Mouse (Mus musculus) ES-E14 (cell line): Measurements from ENCODE around the gene Tnfrsf21. TPM values are rescaled to one million over a fixed set of nuclear protein-coding genes. Genes with fewer than 3 reads are reported as not detected.
A peak's percentile ranks its signal among the peaks of the same experiment; 100 is the strongest.

Source experiments
- DNase-seq: peaks from one replicate; pipeline ENCODE4 v3.0.0-alpha.2; 2013; ENCODE audit warnings: low read depth, low spot score
- H3K27ac ChIP-seq: 2 replicates; pipeline ENCODE4 v1.5.1; 2012; ENCODE audit warnings: low read depth, mild to moderate bottlenecking, low read length, moderate library complexity, mixed read lengths; ENCODE audit not compliant: poor library complexity, insufficient read depth, severe bottlenecking
- H3K36me3 ChIP-seq: 2 replicates; pipeline ENCODE4 v1.6.1; 2012; ENCODE audit warnings: mild to moderate bottlenecking, low read length, moderate library complexity, mixed read lengths; ENCODE audit not compliant: control insufficient read depth, poor library complexity, insufficient read depth, severe bottlenecking
- H3K4me1 ChIP-seq, 2 experiments: fragments of 150-350 bp in 1 of 2; sonication (generic) in 1 of 2; 2 replicates each; pipeline ENCODE4 v1.6.1; 2012; ENCODE audit warnings: low read length in 2 of 2, mild to moderate bottlenecking in 1 of 2, mixed read lengths in 1 of 2; ENCODE audit not compliant: control insufficient read depth in 2 of 2, insufficient read depth in 2 of 2, poor library complexity in 1 of 2
- H3K4me3 ChIP-seq, 2 experiments: fragments of 150-350 bp in 1 of 2; sonication (generic) in 1 of 2; 2 replicates each; pipeline ENCODE4 v1.5.1; 2012; ENCODE audit warnings: low read length in 2 of 2, low read depth in 1 of 2, mild to moderate bottlenecking in 1 of 2, mixed read lengths in 1 of 2; ENCODE audit not compliant: insufficient read depth in 1 of 2, poor library complexity in 1 of 2, severe bottlenecking in 1 of 2
- H3K9ac ChIP-seq: 2 replicates; pipeline ENCODE4 v1.6.1; 2012; ENCODE audit warnings: low read depth, mild to moderate bottlenecking, low read length, mixed read lengths; ENCODE audit not compliant: poor library complexity, insufficient read depth, severe bottlenecking
- H3K9me3 ChIP-seq: fragments of 150-350 bp; sonication (generic); 2 replicates; pipeline ENCODE4 v1.6.1; 2012; ENCODE audit warnings: low read depth, mild to moderate bottlenecking, low read length; ENCODE audit not compliant: control insufficient read depth, insufficient read depth
- CHD2 ChIP-seq: IDR thresholded peaks from 2 replicates; pipeline ENCODE4 v1.6.1; 2014; ENCODE audit warnings: mild to moderate bottlenecking, low read depth, low read length, inconsistent platforms
- HCFC1 ChIP-seq: IDR thresholded peaks from 2 replicates; pipeline ENCODE4 v1.6.1; 2012; ENCODE audit warnings: low read length, inconsistent platforms, borderline replicate concordance; ENCODE audit not compliant: insufficient read depth
- MAFK ChIP-seq: IDR thresholded peaks from 2 replicates; pipeline ENCODE4 v1.6.1; 2014; ENCODE audit warnings: mild to moderate bottlenecking, low read depth, low read length, inconsistent platforms; ENCODE audit not compliant: insufficient read depth
- ZC3H11A ChIP-seq: IDR thresholded peaks from 2 replicates; pipeline ENCODE4 v1.6.1; 2012; ENCODE audit warnings: low read depth, mild to moderate bottlenecking, inconsistent platforms, low read length, borderline replicate concordance
- ZNF384 ChIP-seq: IDR thresholded peaks from 2 replicates; pipeline ENCODE4 v1.6.1; 2012; ENCODE audit warnings: low read depth, low read length, inconsistent platforms
- in situ Hi-C, 2 experiments: fragments of 600-800 bp; cut with MboI; formaldehyde crosslinking; loops; one replicate each; pipeline ENCODE4 v1.15.1; 2025; ENCODE audit warnings: low sequenced_read_pairs in 2 of 2, inconsistent platforms in 1 of 2; ENCODE audit not compliant: unreplicated experiment in 2 of 2
- total RNA-seq: library from RNA; depleted of rRNA; stranded (reverse); fragments of 300-350 nt; gene quantifications from 2 replicates; pipeline ENCODE4 v1.2.3, GENCODE M21; 2012

Tnfrsf21 gene
- total RNA-seq, 1 experiment, result 19.8 TPM

DNA sequence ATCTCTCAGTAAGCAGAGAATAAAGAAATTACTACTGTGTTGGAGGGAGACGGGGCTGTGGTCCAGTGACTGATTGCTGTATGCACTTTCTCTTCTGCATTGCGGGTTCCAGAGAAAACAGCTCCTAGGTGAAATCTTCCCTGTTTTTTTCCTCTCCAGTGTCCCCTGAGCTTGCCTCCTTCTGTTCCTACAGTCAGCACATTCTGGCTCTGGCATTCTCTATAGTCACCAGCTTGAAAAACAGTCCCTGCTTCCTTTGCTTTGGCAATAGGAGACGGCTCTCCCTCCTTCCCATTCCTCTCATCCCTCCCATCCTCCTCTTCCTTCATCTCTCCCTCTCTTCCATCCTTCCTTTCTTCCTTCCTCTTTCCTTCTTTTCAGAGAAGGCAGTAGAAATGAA is 13.9 kb downstream of the Tnfrsf21 start:
- no peak overlapping the region for H3K27ac ChIP-seq
- H3K9ac ChIP-seq, result no peak overlapping the region
- DNase-seq, result no peak
- H3K4me1 ChIP-seq, result peaks cover 4 to 8% of the 10 kb centered on the region in 2 experiments
- no peaks in the 10 kb centered on the region for H3K36me3 ChIP-seq
- TF ChIP-seq ZC3H11A (no peak), MAFK (no peak)
- H3K4me3 ChIP-seq, result no peak overlapping the region
- in situ Hi-C loops, result no loop called here
- H3K9me3 ChIP-seq, result no peaks in the 10 kb centered on the region

DNA sequence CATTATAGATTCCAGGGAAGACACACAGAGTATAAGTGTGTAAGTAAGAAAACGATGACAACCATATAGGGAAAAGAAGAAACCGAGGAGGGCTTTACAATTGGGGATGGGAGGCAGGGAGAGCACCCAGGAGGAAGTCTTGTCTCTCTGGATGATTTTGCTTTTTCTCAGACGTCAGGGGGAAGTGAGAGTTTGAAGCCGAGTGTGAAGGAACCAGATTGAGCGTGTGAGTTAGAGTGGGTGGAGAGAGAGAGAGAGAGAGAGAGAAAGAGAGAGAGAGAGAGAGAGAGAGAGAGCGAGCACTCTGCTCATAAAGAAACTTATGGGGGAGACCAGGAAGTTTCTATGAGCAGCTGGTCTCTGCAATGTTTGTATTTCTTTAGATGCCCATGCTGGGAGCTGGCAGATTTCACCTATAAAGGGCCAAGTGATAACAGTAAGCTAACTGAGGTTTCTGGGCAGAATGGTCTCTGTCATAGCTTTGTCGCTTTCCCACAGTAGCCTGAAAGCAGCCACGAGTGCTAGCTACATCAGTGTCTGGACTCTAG is 16.2 kb downstream of the Tnfrsf21 start:
- DNase-seq, result no peak
- Histone ChIP-seq H3K4me3 (no peak overlapping the region), H3K36me3 (peaks cover 2% of the 10 kb centered on the region; the same call in 1 of the 2 replicates), H3K4me1 (peaks cover 9 to 13% of the 10 kb centered on the region in 2 experiments), H3K9ac (no peak overlapping the region), H3K9me3 (no peaks in the 10 kb centered on the region), H3K27ac (no peak overlapping the region)
- no peak for TF ChIP-seq ZNF384
- TF ChIP-seq HCFC1, result no peak
- no peak for TF ChIP-seq ZC3H11A
- no peak for TF ChIP-seq MAFK
- TF ChIP-seq CHD2, result no peak
- in situ Hi-C loops, result no loop called here

DNA sequence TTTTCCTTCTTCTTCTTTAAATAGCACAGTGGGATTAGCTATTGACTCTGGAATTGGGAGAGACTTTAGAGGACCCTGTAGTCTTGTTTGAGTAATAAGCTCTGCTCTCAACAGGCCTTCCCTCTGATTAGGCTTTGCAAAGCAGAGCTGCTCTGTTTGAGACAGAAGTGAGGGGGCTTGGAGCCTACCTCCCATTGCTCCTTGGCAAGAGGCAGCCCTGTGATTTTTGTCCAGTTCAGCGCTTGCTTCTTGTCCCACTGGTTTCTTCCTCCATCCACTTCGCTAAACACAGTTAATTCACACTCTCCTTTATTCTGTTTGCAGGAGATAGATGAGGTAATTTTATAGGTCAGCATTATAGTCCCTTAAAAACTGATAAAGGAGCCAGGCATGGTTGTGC is 19.0 kb downstream of the Tnfrsf21 start:
- no peak for TF ChIP-seq HCFC1
- TF ChIP-seq ZC3H11A, result no peak
- TF ChIP-seq CHD2, result no peak
- TF ChIP-seq MAFK, result no peak
- TF ChIP-seq ZNF384, result no peak
- Histone ChIP-seq H3K9me3 (no peaks in the 10 kb centered on the region), H3K4me1 (peaks cover 9 to 13% of the 10 kb centered on the region in 2 experiments), H3K36me3 (peaks cover 19% of the 10 kb centered on the region), H3K9ac (no peak overlapping the region), H3K27ac (peak overlapping the region; percentile 62), H3K4me3 (no peak overlapping the region)
- in situ Hi-C loops, result no loop called here
- no peak for DNase-seq

DNA sequence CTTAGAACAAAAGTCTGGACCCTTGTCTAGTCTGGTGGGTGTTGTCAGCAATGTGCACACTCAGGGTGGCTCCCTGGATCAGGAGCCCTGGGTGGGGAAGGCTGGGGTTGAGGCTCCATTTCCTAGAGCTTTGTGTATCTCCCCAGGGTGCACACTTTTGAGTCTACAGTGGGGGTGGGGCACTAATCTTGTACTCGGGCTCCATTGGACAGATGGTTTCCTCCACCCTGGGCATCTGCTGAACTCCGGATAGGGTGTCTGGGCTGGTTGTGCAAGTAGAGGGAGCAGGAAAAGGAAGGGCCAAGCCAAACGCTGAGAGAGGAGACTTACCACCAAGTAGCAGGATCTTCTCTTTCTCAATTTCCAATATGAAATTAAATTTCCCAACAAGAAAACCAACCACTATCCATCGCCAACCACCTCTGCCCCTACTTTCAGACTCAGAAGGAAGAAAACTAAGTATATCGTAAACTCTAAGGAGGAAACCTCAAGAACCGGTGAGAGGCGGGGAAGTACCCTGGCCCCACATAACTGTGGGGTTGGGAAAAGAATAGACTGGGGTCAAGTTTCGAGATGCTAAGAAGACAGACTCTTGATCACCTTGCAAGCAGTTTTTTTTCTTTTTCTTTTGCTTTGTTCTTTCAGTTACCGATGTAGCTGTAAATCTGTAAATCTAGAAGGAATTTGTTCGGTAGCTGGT is 19.9 kb downstream of the Tnfrsf21 start:
- H3K9me3 ChIP-seq, result no peaks in the 10 kb centered on the region
- no peak for TF ChIP-seq ZNF384
- no peak for TF ChIP-seq ZC3H11A
- no peak for TF ChIP-seq CHD2
- H3K4me3 ChIP-seq, result peak overlapping the region; percentile 39 to 40; a peak in 3 of 4 replicates
- H3K4me1 ChIP-seq, result peaks cover 9 to 13% of the 10 kb centered on the region in 2 experiments
- H3K36me3 ChIP-seq, result peaks cover 19% of the 10 kb centered on the region
- in situ Hi-C loops, result no loop called here
- H3K27ac ChIP-seq, result peak overlapping the region; percentile 75
- no peak overlapping the region for H3K9ac ChIP-seq
- DNase-seq, result peak; percentile 96
